Mouse (Mus musculus): ENCODE data around the gene Map3k12. TPM values are rescaled to one million over a fixed set of nuclear protein-coding genes. Genes with fewer than 3 reads are reported as not detected.

The Map3k12 gene
- polyA plus RNA-seq, 1 experiment from 2014 or later, result 27.9 TPM

DNA sequence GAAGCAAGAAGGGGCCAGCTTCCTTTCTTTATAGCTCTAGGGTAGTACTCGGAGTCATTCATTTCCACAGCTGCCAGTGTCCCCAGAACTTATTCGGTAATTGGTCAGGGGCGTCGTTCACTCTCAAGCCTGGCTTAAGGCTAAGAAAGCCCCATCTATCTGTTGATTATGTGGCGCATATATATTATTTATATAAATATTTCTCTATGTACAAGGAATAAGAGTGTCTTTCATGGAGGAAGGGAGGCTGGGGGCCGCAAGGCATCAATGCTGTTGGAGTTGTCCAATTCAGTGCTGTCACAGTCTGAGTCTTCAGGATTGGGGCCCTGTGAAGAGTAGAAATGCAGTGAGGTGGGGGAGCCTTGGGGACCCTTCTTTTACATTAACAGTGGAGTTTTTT lies 17.0 kb downstream of the Map3k12 start:
- Histone ChIP-seq H3K4me3 (no peak overlapping the region), H3K27me3 (no peaks in the 10 kb centered on the region), H3K9ac (no peak overlapping the region), H3K36me3 (peaks cover 81% of the 10 kb centered on the region), H3K4me1 (no peaks in the 10 kb centered on the region), H3K27ac (no peak overlapping the region), H3K9me3 (no peaks in the 10 kb centered on the region), H3K4me2 (replicated peaks) (no peak overlapping the region)
- WGBS, result 92% methylated on average over 6 of the region's 6 CpGs
- no peak for ATAC-seq (ENCODE audit: insufficient number of reproducible peaks, insufficient read depth, low FRiP score, low TSS enrichment)

GRCm38 (mm10) chr15:102499370-102499769 lies 17.5 kb downstream of the Map3k12 start:
- H3K27ac ChIP-seq, result no peak overlapping the region
- no peaks in the 10 kb centered on the region for H3K27me3 ChIP-seq
- no peaks in the 10 kb centered on the region for H3K4me1 ChIP-seq
- no peak overlapping the region for H3K4me3 ChIP-seq
- no peak overlapping the region for H3K9ac ChIP-seq
- WGBS, result 79% methylated on average over 3 of the region's 3 CpGs
- H3K4me2 ChIP-seq (replicated peaks), result no peak overlapping the region
- H3K36me3 ChIP-seq, result peaks cover 81% of the 10 kb centered on the region
- ATAC-seq (ENCODE audit: insufficient number of reproducible peaks, insufficient read depth, low FRiP score, low TSS enrichment), result no peak
- H3K9me3 ChIP-seq, result no peaks in the 10 kb centered on the region

DNA sequence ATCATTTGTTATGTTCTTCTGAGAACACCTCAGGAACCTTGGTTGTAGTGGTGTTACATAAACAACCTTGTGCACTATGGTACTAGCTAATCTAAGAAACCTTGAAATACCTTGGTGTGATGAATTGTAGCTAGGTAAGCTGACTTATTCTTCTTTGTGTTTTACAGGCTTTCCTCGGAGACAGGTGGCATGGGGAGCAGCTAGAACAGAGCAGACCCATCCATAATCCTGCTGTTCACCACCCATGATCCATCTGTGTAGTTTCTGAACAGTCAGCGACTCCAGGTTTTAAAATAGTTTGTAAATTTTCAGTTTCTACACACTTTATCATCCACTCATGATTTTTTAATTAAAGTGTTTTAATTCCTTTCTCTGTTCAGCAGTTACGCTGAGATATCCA lies 18.5 kb downstream of the Map3k12 start:
- Histone ChIP-seq H3K36me3 (peaks cover 80% of the 10 kb centered on the region), H3K27ac (no peak overlapping the region), H3K4me1 (no peaks in the 10 kb centered on the region), H3K9me3 (no peaks in the 10 kb centered on the region), H3K9ac (no peak overlapping the region), H3K4me2 (replicated peaks) (no peak overlapping the region), H3K27me3 (no peaks in the 10 kb centered on the region), H3K4me3 (no peak overlapping the region)
- no peak for ATAC-seq (ENCODE audit: insufficient number of reproducible peaks, insufficient read depth, low FRiP score, low TSS enrichment)
- WGBS, result 94% methylated on average over 3 of the region's 3 CpGs

DNA sequence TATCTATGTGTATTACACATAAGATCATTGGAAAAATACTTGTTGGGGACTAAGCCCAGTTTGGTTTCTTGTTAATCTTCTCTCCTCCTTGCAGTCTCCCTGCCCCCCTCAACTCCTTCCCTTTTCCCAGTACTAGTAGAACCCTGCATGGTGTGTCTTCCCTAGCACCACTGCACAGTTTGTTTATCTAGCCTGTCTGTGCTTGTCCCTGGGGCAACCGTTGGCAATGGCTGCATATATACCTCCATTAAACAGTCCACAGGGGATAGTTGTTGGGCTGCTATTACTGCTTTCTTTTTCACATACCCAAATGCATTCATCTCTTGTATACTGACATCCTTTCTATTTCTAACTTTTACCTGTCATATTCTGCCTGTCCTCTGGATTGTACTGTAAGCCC lies 29.2 kb downstream of the Map3k12 start:
- Histone ChIP-seq H3K27ac (no peak overlapping the region), H3K36me3 (peaks cover 83% of the 10 kb centered on the region), H3K4me3 (no peak overlapping the region), H3K9ac (no peak overlapping the region), H3K9me3 (no peaks in the 10 kb centered on the region), H3K4me1 (no peaks in the 10 kb centered on the region), H3K27me3 (no peaks in the 10 kb centered on the region), H3K4me2 (replicated peaks) (no peak overlapping the region)
- no peak for ATAC-seq (ENCODE audit: insufficient number of reproducible peaks, insufficient read depth, low FRiP score, low TSS enrichment)
- 66% methylated on average over 1 of the region's 1 CpGs for WGBS

- peaks cover 82% of the 10 kb centered on the region for H3K36me3 ChIP-seq
- H3K27ac ChIP-seq, result no peak overlapping the region
- H3K4me2 ChIP-seq (replicated peaks), result no peak overlapping the region
- H3K9ac ChIP-seq, result no peak overlapping the region
- H3K4me3 ChIP-seq, result no peak overlapping the region
- no peak for ATAC-seq (ENCODE audit: insufficient number of reproducible peaks, insufficient read depth, low FRiP score, low TSS enrichment)
- no peaks in the 10 kb centered on the region for H3K4me1 ChIP-seq
- no peaks in the 10 kb centered on the region for H3K27me3 ChIP-seq
- WGBS, result 90% methylated on average over 12 of the region's 12 CpGs
- no peaks in the 10 kb centered on the region for H3K9me3 ChIP-seq
Observed at GRCm38 (mm10) chr15:102485853-102486252, 31.0 kb downstream of the Map3k12 start.

GRCm38 (mm10) chr15:102483136-102483535 lies 33.7 kb downstream of the Map3k12 start:
- H3K36me3 ChIP-seq, result peaks cover 76% of the 10 kb centered on the region
- no peaks in the 10 kb centered on the region for H3K27me3 ChIP-seq
- no peak overlapping the region for H3K9ac ChIP-seq
- ATAC-seq (ENCODE audit: insufficient number of reproducible peaks, insufficient read depth, low FRiP score, low TSS enrichment), result no peak
- no peak overlapping the region for H3K4me3 ChIP-seq
- no peak overlapping the region for H3K4me2 ChIP-seq (replicated peaks)
- H3K4me1 ChIP-seq, result no peaks in the 10 kb centered on the region
- no peaks in the 10 kb centered on the region for H3K9me3 ChIP-seq
- WGBS, result 89% methylated on average over 3 of the region's 3 CpGs
- H3K27ac ChIP-seq, result no peak overlapping the region

- no peak overlapping the region for H3K4me3 ChIP-seq
- no peak for ATAC-seq (ENCODE audit: insufficient number of reproducible peaks, insufficient read depth, low FRiP score, low TSS enrichment)
- H3K9me3 ChIP-seq, result no peaks in the 10 kb centered on the region
- H3K4me2 ChIP-seq (replicated peaks), result no peak overlapping the region
- WGBS, result 92% methylated on average over 2 of the region's 2 CpGs
- no peak overlapping the region for H3K9ac ChIP-seq
- no peaks in the 10 kb centered on the region for H3K27me3 ChIP-seq
- no peak overlapping the region for H3K27ac ChIP-seq
- H3K36me3 ChIP-seq, result peaks cover 57% of the 10 kb centered on the region
- peaks cover 12% of the 10 kb centered on the region; the same call in 1 of the 2 replicates for H3K4me1 ChIP-seq
Observed at GRCm38 (mm10) chr15:102474520-102474919, 42.3 kb downstream of the Map3k12 start.

DNA sequence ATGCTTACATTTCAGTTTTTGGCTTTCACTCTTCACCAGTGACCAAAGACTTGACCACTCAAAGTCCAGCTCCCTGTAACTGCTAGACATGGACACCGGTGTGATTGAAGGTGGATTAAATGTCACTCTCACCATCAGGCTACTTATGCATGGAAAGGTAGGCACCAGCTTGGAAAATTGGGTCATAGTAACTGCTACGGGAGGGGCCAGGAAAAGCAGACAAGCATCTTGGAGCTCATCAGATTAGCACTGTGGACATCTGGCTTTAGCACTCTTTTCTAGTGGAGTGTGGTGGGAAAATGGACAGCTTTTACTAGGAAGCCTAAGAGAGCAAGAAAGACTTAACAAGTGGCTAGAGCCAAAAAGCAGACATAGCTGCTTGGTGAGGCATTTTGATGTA lies 43.6 kb downstream of the Map3k12 start:
- peaks cover 46% of the 10 kb centered on the region for H3K36me3 ChIP-seq
- no peak for ATAC-seq (ENCODE audit: insufficient number of reproducible peaks, insufficient read depth, low FRiP score, low TSS enrichment)
- 64% methylated on average over 2 of the region's 2 CpGs for WGBS

DNA sequence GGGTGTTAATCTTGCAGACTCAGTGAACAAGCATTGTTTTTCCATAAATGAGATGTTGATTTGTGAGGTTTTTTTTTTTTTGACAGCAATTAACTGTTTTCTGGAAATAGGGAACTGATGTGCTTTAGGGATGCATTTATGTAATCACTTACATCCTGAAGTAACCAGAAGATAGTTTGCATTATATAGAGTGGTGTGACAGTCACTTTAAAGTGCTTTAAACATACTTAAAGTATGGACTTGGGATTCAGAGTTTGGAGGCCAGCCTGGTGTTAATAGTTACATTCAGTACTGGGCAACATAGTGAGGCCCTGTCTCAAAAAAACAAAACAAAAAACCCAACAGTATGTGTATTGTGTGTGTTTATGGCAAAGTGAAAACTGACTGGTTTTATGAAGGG lies 45.1 kb downstream of the Map3k12 start:
- H3K36me3 ChIP-seq, result peaks cover 32% of the 10 kb centered on the region
- no peaks in the 10 kb centered on the region for H3K27me3 ChIP-seq
- peak overlapping the region; percentile 85 for H3K4me3 ChIP-seq
- H3K27ac ChIP-seq, result no peak overlapping the region
- H3K9ac ChIP-seq, result peak overlapping the region; percentile 94
- peaks cover 12% of the 10 kb centered on the region; the same call in 1 of the 2 replicates for H3K4me1 ChIP-seq
- H3K9me3 ChIP-seq, result no peaks in the 10 kb centered on the region
- no peak for ATAC-seq (ENCODE audit: insufficient number of reproducible peaks, insufficient read depth, low FRiP score, low TSS enrichment)
- peak overlapping the region; percentile 68 for H3K4me2 ChIP-seq (replicated peaks)

More for the DNA sequence above, 43.6 kb downstream of the Map3k12 start:
- Histone ChIP-seq H3K9me3 (no peaks in the 10 kb centered on the region), H3K4me3 (no peak overlapping the region), H3K9ac (no peak overlapping the region), H3K4me2 (replicated peaks) (peak overlapping the region; percentile 27; the same call in 1 of the 2 replicates), H3K4me1 (peaks cover 12% of the 10 kb centered on the region; the same call in 1 of the 2 replicates), H3K27me3 (no peaks in the 10 kb centered on the region), H3K27ac (no peak overlapping the region)

- WGBS, result under 1% methylated on average over 10 of the region's 10 CpGs
- Histone ChIP-seq H3K27me3 (no peaks in the 10 kb centered on the region), H3K4me3 (peak overlapping the region; percentile 85), H3K4me2 (replicated peaks) (peak overlapping the region; percentile 68), H3K9me3 (no peaks in the 10 kb centered on the region), H3K36me3 (peaks cover 28% of the 10 kb centered on the region), H3K9ac (peak overlapping the region; percentile 94), H3K4me1 (peaks cover 12% of the 10 kb centered on the region; the same call in 1 of the 2 replicates), H3K27ac (peak overlapping the region; percentile 98)
- no peak for ATAC-seq (ENCODE audit: insufficient number of reproducible peaks, insufficient read depth, low FRiP score, low TSS enrichment)
Observed at GRCm38 (mm10) chr15:102471295-102471645, 45.6 kb downstream of the Map3k12 start.

DNA sequence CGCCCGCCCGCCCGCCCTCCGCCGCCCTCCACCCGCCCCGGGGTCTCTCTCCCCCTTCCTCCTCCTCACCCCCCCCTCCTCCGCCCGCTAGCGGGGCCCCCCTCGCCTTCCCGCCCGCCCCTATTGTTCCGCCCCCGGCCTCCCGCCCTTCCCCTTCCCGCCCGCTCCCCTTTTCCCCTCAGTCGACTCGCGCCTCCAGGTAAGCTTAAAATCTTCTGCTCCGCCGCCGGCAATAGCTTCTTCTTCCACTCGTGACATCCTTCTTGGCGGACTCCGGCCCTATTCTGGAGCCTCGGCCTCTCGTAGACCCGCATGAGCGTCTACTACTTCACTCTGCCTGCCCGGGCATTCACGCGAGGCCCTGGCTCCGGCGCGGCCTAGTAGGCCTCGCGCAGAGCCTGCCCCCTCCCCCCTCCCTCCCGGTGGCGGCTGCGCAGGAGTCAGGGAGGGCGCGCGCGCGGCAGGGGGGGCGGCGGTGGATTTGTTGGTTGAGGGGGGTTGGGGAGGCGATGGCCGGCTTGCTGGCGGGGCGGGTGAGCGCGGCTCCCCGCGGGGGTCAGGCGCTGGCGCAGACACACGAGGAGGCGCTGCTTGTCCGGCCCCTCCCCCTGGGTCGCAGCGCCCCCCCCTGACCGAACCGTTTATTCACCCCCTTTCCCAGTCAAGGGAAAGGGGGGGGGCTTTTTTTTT lies 46.1 kb downstream of the Map3k12 start:
- Histone ChIP-seq H3K9ac (peak overlapping the region; percentile 94), H3K27me3 (no peaks in the 10 kb centered on the region), H3K27ac (peak overlapping the region; percentile 98), H3K36me3 (peaks cover 22% of the 10 kb centered on the region), H3K9me3 (no peaks in the 10 kb centered on the region), H3K4me3 (peak overlapping the region; percentile 85), H3K4me2 (replicated peaks) (peak overlapping the region; percentile 68), H3K4me1 (peaks cover 12% of the 10 kb centered on the region; the same call in 1 of the 2 replicates)
- ATAC-seq (ENCODE audit: insufficient number of reproducible peaks, insufficient read depth, low FRiP score, low TSS enrichment), result peak; percentile 38; the same call in 1 of the 2 replicates
- WGBS, result under 1% methylated on average over 51 of the region's 67 CpGs

- Histone ChIP-seq H3K27ac (peak within 1 kb of the TSS; percentile 98), H3K4me2 (replicated peaks) (peak within 1 kb of the TSS; percentile 68), H3K36me3 (peaks cover 17% of the 10 kb centered on the region), H3K9ac (peak within 1 kb of the TSS; percentile 94), H3K4me3 (peak within 1 kb of the TSS; percentile 85), H3K9me3 (no peaks in the 10 kb centered on the region), H3K27me3 (no peaks in the 10 kb centered on the region), H3K4me1 (peaks cover 12% of the 10 kb centered on the region; the same call in 1 of the 2 replicates)
- peak; percentile 100 for ATAC-seq (ENCODE audit: insufficient number of reproducible peaks, insufficient read depth, low FRiP score, low TSS enrichment)
- under 1% methylated on average over 32 of the region's 40 CpGs for WGBS
Observed at GRCm38 (mm10) chr15:102470183-102470604, 46.7 kb downstream of the Map3k12 start, which contains the start of gene Pcbp2. Gene Pcbp2, plus strand, starts transcription at chr15:102470539.
